Mouse (Mus musculus) erythroblast, embryonic 14.5 days (primary cell): ENCODE measurements around the gene Plekhf1.

ENCODE experiments used
- GATA1 ChIP-seq: IDR thresholded peaks from 2 replicates; pipeline ENCODE4 v1.6.1; 2012; ENCODE audit warnings: low read length, inconsistent platforms, mixed read lengths
- TAL1 ChIP-seq: IDR thresholded peaks from 3 replicates; pipeline ENCODE4 v1.6.1; 2012; ENCODE audit warnings: low read length, inconsistent platforms, mixed read lengths

GRCm38 (mm10) chr7:38227900-38228298 is at the start of gene Plekhf1:
- TF ChIP-seq GATA1: no peak
- no peak for TF ChIP-seq TAL1
